Mouse (Mus musculus): ENCODE data around the gene Tas2r118. TPM values are rescaled to one million over a fixed set of nuclear protein-coding genes. Genes with fewer than 3 reads are reported as not detected.

Gene Tas2r118
- polyA plus RNA-seq, 1 experiment from 2014 or later = not detected

DNA sequence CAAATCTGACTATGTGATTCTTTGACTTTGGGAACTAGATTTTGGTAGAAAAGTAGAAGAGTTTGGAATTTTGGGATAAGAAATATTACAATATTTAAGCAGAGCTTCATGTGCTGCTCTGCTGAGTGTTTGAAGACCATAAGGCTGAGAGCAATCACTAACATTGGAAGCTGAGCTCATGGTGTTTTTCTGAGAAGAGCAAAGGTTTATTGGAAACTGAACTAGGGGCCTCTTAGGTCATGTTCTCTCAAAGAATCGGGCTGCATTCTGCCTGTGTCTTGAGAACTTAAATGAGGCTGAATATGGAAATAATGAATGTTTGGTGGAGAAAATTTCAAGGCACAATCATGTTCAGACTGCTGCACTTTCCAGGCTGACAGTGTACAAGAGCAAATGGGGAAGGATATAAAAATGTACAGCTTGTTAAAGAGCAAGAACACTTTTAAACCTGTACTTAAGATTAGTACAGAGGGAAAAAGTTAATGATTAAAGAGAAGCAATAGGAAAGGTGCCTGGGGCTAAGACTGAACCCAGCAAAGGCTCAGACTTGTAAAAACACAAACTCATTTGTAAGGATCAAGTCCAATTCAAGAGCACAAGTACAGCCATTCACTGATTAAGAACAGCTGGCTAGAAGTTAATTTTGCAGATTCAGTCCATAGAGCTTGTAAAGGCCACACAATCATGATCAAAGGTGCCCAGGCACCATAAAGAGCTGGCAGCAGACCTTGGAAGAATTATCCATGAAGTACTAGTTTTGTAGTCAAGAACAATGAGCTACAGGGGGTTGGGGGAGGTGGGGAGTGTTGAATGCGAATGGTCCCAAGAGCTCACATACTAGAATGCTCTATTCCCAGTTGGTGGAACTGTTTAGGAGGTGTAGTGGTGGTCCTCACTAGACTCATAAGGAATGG is 31.0 kb downstream of the Tas2r118 start:
- Histone ChIP-seq H3K27me3 (ENCODE audit: control insufficient read depth, insufficient read depth, low read length) (no peaks in the 10 kb centered on the region), H3K4me2 (replicated peaks; ENCODE audit: low read depth, low read length) (no peak overlapping the region), H3K4me1 (ENCODE audit: control insufficient read depth, insufficient read depth, low read length) (no peaks in the 10 kb centered on the region), H3K4me3 (ENCODE audit: low read length) (no peak overlapping the region), H3K27ac (ENCODE audit: low read depth, low read length) (peak overlapping the region; percentile 43; the same call in 1 of the 2 replicates), H3K9ac (ENCODE audit: low read depth, low read length) (no peak overlapping the region), H3K36me3 (ENCODE audit: control insufficient read depth, insufficient read depth, low read length) (no peaks in the 10 kb centered on the region), H3K9me3 (ENCODE audit: control insufficient read depth, low read length) (0 out of 2 replicates have a peak, but pooled peaks cover 3% of the 10 kb centered on the region)
- peak; percentile 85 for ATAC-seq (ENCODE audit: low FRiP score, low TSS enrichment)
- WGBS = 56% methylated on average over 2 of the region's 2 CpGs

DNA sequence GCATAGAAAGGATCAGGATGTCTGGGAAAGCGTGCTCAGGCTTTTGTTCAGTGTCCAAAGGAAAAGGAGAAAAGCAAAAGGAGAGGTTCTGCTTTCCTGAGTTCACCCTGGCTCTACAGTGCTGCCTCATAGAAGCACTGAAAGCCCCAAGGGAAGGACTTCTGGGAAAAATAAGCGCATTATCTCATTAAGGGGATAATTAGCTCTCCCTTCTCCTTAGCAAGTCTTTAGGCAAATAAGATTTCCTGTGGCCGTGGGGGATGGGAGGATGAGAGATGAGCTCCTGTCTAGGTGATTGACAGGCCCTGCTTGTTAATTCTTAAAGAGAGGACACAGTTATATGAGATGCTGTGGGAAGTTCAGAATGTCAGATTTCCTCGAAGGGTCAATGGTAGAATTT is 33.4 kb downstream of the Tas2r118 start:
- no peak overlapping the region for H3K27ac ChIP-seq (ENCODE audit: low read depth, low read length)
- H3K9ac ChIP-seq (ENCODE audit: low read depth, low read length) = no peak overlapping the region
- no peak for ATAC-seq (ENCODE audit: low FRiP score, low TSS enrichment)
- no peak overlapping the region for H3K4me3 ChIP-seq (ENCODE audit: low read length)
- H3K27me3 ChIP-seq (ENCODE audit: control insufficient read depth, insufficient read depth, low read length) = no peaks in the 10 kb centered on the region
- H3K9me3 ChIP-seq (ENCODE audit: control insufficient read depth, low read length) = 0 out of 2 replicates have a peak, but pooled peaks cover 3% of the 10 kb centered on the region
- no peak overlapping the region for H3K4me2 ChIP-seq (replicated peaks; ENCODE audit: low read depth, low read length)
- no peaks in the 10 kb centered on the region for H3K36me3 ChIP-seq (ENCODE audit: control insufficient read depth, insufficient read depth, low read length)
- WGBS = 70% methylated on average over 4 of the region's 4 CpGs
- no peaks in the 10 kb centered on the region; the same call in 1 of the 2 replicates for H3K4me1 ChIP-seq (ENCODE audit: control insufficient read depth, insufficient read depth, low read length)

GRCm38 (mm10) chr6:23923806-23924205 is 46.1 kb downstream of the Tas2r118 start:
- H3K4me1 ChIP-seq (ENCODE audit: control insufficient read depth, insufficient read depth, low read length) = no peaks in the 10 kb centered on the region
- H3K4me3 ChIP-seq (ENCODE audit: low read length) = no peak overlapping the region
- H3K4me2 ChIP-seq (replicated peaks; ENCODE audit: low read depth, low read length) = no peak overlapping the region
- no peaks in the 10 kb centered on the region for H3K9me3 ChIP-seq (ENCODE audit: control insufficient read depth, low read length)
- no peak for ATAC-seq (ENCODE audit: low FRiP score, low TSS enrichment)
- no peaks in the 10 kb centered on the region for H3K36me3 ChIP-seq (ENCODE audit: control insufficient read depth, insufficient read depth, low read length)
- WGBS = 49% methylated on average over 2 of the region's 2 CpGs
- H3K27ac ChIP-seq (ENCODE audit: low read depth, low read length) = no peak overlapping the region
- H3K27me3 ChIP-seq (ENCODE audit: control insufficient read depth, insufficient read depth, low read length) = no peaks in the 10 kb centered on the region
- no peak overlapping the region for H3K9ac ChIP-seq (ENCODE audit: low read depth, low read length)

Other genes with a start within 250 kb of the Tas2r118 start
- 5.7 and 9.1 TPM in 2 replicates for gene Cadps2, start 130.6 kb downstream of the Tas2r118 start, polyA plus RNA-seq (2014; fragmentation: Nextera tagmentation; extraction: Ambion mirVana)
- 1.3 and 2.0 TPM in 2 replicates for gene Slc13a1, start 198.0 kb upstream of the Tas2r118 start, polyA plus RNA-seq (2014; fragmentation: Nextera tagmentation; extraction: Ambion mirVana)